Mouse (Mus musculus) spleen, adult 2 months (tissue): Measurements from ENCODE around the gene Hils1. TPM values are rescaled to one million over a fixed set of nuclear protein-coding genes. Genes with fewer than 3 reads are reported as not detected.

ENCODE experiments used
- DNase-seq, 2 experiments: peaks; one replicate each; pipeline versions ENCODE4 v3.0.0 to v3.0.0-alpha.2; 2012 to 2021; ENCODE audit warnings: low spot score in 2 of 2, low read depth in 1 of 2
- H3K27ac ChIP-seq: fragments of 200-500 bp; 2 replicates; pipeline ENCODE4 v1.5.1; 2012; ENCODE audit warnings: low read length, inconsistent platforms; ENCODE audit not compliant: insufficient read depth
- H3K27me3 ChIP-seq: fragments of 200-500 bp; 2 replicates; pipeline ENCODE4 v1.6.1; 2012; ENCODE audit warnings: mild to moderate bottlenecking, moderate library complexity, low read length, inconsistent platforms; ENCODE audit not compliant: control insufficient read depth, insufficient read depth
- H3K36me3 ChIP-seq: fragments of 200-500 bp; 2 replicates; pipeline ENCODE4 v1.6.1; 2012; ENCODE audit warnings: mild to moderate bottlenecking, low read length, inconsistent platforms; ENCODE audit not compliant: control insufficient read depth, insufficient read depth
- H3K4me1 ChIP-seq: fragments of 200-500 bp; 2 replicates; pipeline ENCODE4 v1.6.1; 2011; ENCODE audit warnings: inconsistent platforms; ENCODE audit not compliant: control insufficient read depth, insufficient read depth, insufficient read length
- H3K4me3 ChIP-seq: fragments of 200-500 bp; 2 replicates; pipeline ENCODE4 v1.5.1; 2011; ENCODE audit warnings: mild to moderate bottlenecking, inconsistent platforms; ENCODE audit not compliant: insufficient read depth, insufficient read length; ENCODE audit errors: extremely low read depth
- CTCF ChIP-seq: fragments of 200-500 bp; IDR thresholded peaks from 2 replicates; pipeline ENCODE4 v1.5.1; 2011; ENCODE audit warnings: mild to moderate bottlenecking, inconsistent platforms; ENCODE audit not compliant: insufficient read depth, insufficient read length, insufficient replicate concordance; ENCODE audit errors: extremely low read depth
- POLR2A ChIP-seq: fragments of 200-500 bp; IDR thresholded peaks from 2 replicates; pipeline ENCODE4 v1.6.1; 2011; ENCODE audit warnings: low read depth, low read length, inconsistent platforms
- WGBS: fragments of 180-500 bp; shearing (Covaris S2); methylation state at CpG from one replicate; pipeline ENCODE4 v1.1.7; 2018; 5-methylcytosine and 5-hydroxymethylcytosine counted together
- polyA plus RNA-seq: library from polyadenylated mRNA; depleted of rRNA; stranded (reverse); fragments of >200 nt; gene quantifications from 2 replicates; pipeline ENCODE4 v1.2.3, GENCODE M21; 2012

Gene Hils1
- polyA plus RNA-seq, 1 experiment: not detected

DNA sequence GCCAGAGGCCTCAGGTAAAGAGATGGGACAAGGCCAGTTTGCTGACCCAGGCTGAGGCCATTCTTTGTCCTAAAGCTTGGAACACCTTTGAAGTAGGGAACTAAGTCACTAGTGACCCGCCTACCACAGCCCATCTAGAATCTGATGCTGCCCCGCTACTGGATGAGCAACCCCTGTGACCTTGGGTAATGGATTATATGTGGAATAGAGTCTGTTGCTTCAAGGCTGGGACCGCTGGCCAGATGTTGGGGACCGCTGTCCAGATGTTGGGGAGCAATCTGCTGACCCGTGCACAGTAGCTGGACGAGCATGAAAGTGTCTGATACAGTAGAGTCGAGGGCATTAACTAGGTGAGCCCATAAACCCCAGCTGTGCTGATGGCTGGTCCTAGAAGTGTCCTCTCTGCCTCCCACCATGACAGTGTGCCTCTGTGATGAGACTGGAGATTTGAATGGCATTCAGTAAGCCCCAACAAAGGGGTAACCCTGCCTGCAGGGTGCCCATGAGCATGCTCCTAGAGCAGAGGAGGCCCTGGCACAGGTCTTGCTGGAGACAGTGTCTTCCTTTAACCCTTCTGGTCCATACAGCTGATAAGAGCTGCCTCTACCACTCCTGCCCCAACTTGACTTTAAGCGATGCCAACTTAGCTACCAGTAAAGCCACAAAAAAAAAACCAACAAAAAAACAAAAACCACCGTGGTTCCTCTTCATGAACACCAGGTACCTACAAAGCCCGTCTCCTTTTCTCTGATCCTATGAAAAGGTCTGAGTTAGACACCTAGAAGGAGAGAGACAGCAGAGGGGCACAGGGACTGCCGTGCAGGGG lies 27.8 kb downstream of the Hils1 start:
- Histone ChIP-seq H3K4me3 (no peak overlapping the region), H3K27ac (peak overlapping the region; percentile 8; the same call in 1 of the 2 replicates), H3K36me3 (peaks cover 6% of the 10 kb centered on the region)

DNA sequence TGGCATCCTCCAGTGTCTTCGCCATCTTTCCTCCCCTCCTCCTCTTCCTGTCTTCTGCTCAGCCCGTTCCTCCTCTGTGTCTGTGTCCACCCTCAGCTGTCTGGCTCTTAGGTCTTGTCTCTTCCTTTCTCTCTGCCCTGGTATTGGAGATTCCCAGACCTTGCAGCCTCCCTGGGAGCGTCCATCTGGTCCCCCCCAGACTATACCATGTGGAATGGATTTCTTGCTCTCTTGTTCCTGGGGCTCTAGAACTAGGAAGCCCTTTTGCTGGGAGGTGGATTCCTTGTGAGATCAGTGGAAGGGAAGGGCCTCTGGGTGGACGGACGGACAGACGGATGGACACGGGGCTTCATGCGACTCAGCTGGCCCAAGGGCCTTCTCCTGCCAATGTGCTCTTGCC lies 28.7 kb downstream of the Hils1 start:
- Histone ChIP-seq H3K4me3 (no peak overlapping the region), H3K27me3 (no peaks in the 10 kb centered on the region), H3K36me3 (peaks cover 7% of the 10 kb centered on the region), H3K27ac (no peak overlapping the region; the same call in 1 of the 2 replicates), H3K4me1 (peaks cover 41% of the 10 kb centered on the region)
- no peak for DNase-seq
- no peak for TF ChIP-seq POLR2A
- no peak for TF ChIP-seq CTCF
- 81% methylated on average over 8 of the region's 8 CpGs for WGBS

More for the DNA sequence above, 27.8 kb downstream of the Hils1 start:
- TF ChIP-seq POLR2A (no peak), CTCF (no peak)
- Histone ChIP-seq H3K4me1 (peaks cover 32% of the 10 kb centered on the region), H3K27me3 (no peaks in the 10 kb centered on the region)
- DNase-seq: no peak
- WGBS: 50% methylated on average over 11 of the region's 11 CpGs

DNA sequence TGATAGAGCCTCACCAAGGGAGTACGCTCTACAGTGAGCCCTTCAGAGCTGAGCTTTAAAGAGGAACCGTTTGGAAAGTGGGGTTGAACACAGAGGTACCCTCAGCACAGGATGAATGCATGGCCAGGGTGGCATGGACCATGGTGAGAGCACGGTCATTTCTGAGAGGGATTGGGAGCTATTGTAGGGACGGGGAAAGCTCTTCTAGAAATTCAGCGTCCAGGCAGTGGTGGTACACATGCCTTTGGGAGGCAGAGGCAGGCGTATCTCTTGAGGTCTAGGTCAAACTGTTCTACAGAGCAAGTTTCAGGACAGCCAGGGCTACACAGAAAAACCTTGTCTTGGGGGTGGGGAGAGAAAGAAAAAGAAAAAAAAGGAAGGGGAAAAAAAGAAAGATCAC lies 29.6 kb downstream of the Hils1 start:
- WGBS: 70% methylated on average over 6 of the region's 6 CpGs
- no peaks in the 10 kb centered on the region for H3K27me3 ChIP-seq
- TF ChIP-seq CTCF (no peak), POLR2A (no peak)
- peak overlapping the region; percentile 5; the same call in 1 of the 2 replicates for H3K27ac ChIP-seq
- peaks cover 42% of the 10 kb centered on the region for H3K4me1 ChIP-seq
- H3K36me3 ChIP-seq: peaks cover 12% of the 10 kb centered on the region
- DNase-seq: no peak
- H3K4me3 ChIP-seq: no peak overlapping the region

DNA sequence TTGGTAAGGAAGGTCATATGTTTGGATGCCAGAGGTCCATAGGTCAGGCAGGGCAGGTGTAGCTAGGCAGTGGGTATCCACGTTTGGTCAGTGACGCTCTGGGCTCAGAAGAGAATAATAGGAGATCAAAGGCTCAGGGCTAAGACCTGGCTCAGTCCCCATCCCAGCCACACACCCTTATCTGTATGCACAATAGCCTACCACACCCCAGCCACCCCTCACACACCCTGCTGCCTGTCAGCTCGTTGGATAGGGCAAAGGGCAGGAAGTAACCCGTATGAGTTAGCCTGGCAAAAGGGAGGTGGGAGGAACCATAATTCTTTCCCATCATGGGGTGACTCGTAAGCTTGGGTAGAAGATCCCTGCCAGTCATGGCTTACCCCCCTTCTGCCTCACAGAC lies 30.2 kb downstream of the Hils1 start:
- 32% methylated on average over 5 of the region's 5 CpGs for WGBS
- DNase-seq: no peak
- Histone ChIP-seq H3K36me3 (peaks cover 18% of the 10 kb centered on the region), H3K4me3 (no peak overlapping the region), H3K27me3 (no peaks in the 10 kb centered on the region), H3K27ac (peak overlapping the region; percentile 39), H3K4me1 (peaks cover 42% of the 10 kb centered on the region; the same call in 1 of the 2 replicates)
- no peak for TF ChIP-seq POLR2A
- TF ChIP-seq CTCF: no peak

DNA sequence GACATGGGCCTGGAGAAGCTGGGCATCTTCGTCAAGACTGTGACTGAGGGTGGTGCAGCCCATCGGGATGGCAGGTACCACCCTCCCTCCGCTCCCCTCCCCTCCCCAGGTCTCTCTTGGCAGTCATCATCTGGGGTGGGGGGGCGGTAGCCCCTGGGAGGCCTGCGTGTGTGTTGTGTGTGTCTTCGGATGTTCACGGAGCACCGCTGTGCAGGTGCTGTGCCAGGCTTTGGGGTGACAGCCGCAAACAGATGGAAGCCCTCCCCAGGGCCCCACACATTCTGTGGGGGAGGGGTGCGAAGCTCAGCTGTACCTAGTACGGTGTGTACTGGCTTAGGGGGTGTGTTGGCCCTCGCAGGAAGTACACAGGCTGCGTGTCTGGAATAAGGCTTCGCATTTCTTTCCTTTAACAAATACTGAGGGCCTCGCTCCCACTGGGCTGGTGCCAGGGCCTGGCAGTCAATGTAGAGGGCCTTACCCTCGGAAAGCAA lies 30.7 kb downstream of the Hils1 start:
- TF ChIP-seq CTCF (no peak), POLR2A (no peak)
- DNase-seq: peak in 1 of 2 experiments; percentile 47
- WGBS: 23% methylated on average over 16 of the region's 16 CpGs
- Histone ChIP-seq H3K4me1 (peaks cover 41% of the 10 kb centered on the region; the same call in 1 of the 2 replicates), H3K27ac (peak overlapping the region; percentile 39), H3K27me3 (no peaks in the 10 kb centered on the region), H3K36me3 (peaks cover 19% of the 10 kb centered on the region), H3K4me3 (peak overlapping the region; percentile 7; the same call in 1 of the 2 replicates)

DNA sequence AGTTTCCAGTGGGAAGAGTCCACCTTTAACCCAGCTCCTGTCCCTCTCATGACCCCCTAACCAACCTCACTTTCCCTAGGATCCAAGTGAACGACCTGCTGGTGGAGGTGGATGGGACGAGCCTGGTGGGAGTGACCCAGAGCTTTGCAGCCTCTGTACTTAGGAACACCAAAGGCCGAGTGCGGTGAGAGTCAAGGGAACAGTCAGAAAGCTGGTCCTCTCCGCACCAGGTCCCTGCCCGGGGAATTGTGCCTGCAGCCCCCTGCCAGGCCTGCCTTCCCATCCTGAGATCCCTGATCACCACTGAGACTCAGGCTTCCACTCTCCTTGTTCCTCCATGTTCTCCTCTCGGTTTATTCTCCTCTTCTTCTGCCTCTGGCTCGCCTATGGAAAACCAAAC lies 32.7 kb downstream of the Hils1 start:
- Histone ChIP-seq H3K4me1 (peaks cover 27% of the 10 kb centered on the region; the same call in 1 of the 2 replicates), H3K27me3 (no peaks in the 10 kb centered on the region), H3K4me3 (no peak overlapping the region), H3K27ac (peak overlapping the region; percentile 61), H3K36me3 (peaks cover 22% of the 10 kb centered on the region)
- WGBS: 63% methylated on average over 8 of the region's 8 CpGs
- TF ChIP-seq POLR2A: no peak
- no peak for DNase-seq

DNA sequence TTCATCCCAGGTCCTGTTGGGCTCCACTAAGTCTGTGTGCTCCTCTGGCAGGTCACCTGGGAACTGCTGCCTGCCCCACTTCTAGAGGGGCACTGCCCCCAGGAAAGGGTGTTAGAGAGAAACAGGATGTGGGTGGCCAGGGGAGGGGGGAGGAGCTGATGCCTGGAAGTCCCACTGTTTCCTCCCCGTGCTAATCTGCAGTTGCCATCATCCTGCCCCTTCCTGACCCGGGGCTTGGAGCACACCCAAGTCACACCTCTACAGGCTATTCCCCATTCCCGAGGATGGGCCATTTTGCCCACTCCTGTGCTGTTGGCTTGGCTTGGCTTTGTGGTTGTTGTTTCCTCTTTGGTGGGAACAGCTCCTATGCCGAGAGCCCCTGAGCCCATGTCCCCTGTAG lies 33.2 kb downstream of the Hils1 start:
- Histone ChIP-seq H3K27ac (peak overlapping the region; percentile 61), H3K4me3 (no peak overlapping the region; the same call in 1 of the 2 replicates)
- TF ChIP-seq POLR2A (no peak), CTCF (no peak)

More for the DNA sequence above, 33.2 kb downstream of the Hils1 start:
- WGBS: 1% methylated on average over 4 of the region's 4 CpGs
- DNase-seq: peak in 1 of 2 experiments; percentile 54
- peaks cover 25% of the 10 kb centered on the region; the same call in 1 of the 2 replicates for H3K4me1 ChIP-seq
- no peaks in the 10 kb centered on the region for H3K27me3 ChIP-seq
- H3K36me3 ChIP-seq: peaks cover 26% of the 10 kb centered on the region
